Mouse (Mus musculus) spleen, adult 2 months (tissue): ENCODE results near the gene Arhgef10l.

Experiments used
- CTCF ChIP-seq: fragments of 200-500 bp; IDR thresholded peaks from 2 replicates; pipeline ENCODE4 v1.5.1; 2011; ENCODE audit warnings: mild to moderate bottlenecking, inconsistent platforms; ENCODE audit not compliant: insufficient read depth, insufficient read length, insufficient replicate concordance; ENCODE audit errors: extremely low read depth
- POLR2A ChIP-seq: fragments of 200-500 bp; IDR thresholded peaks from 2 replicates; pipeline ENCODE4 v1.6.1; 2011; ENCODE audit warnings: low read depth, low read length, inconsistent platforms

GRCm38 (mm10) chr4:140581730-140582389, 84.0 kb downstream of the Arhgef10l start:
- TF ChIP-seq CTCF, result no peak
- no peak for TF ChIP-seq POLR2A
